Mouse (Mus musculus) fat pad, adult 2 months (tissue): ENCODE results near the gene Exoc2.
A peak's percentile ranks its signal among the peaks of the same experiment; 100 is the strongest.

ENCODE experiments used
- DNase-seq: peaks from one replicate; pipeline ENCODE4 v3.0.0-alpha.2; 2011; ENCODE audit warnings: low read depth, low spot score; ENCODE audit errors: extremely low read depth

The Exoc2 gene

GRCm38 (mm10) chr13:30973501-30974246 is at the start of gene Exoc2, which contains the start of gene Gm5447:
Gene Exoc2, minus strand, starts transcription at chr13:30974093.
Gene Gm5447, plus strand, starts transcription at chr13:30974204.
- DNase-seq = peak; percentile 21

- DNase-seq = no peak
Observed at GRCm38 (mm10) chr13:31023664-31024063, 49.8 kb upstream of the Exoc2 start.

GRCm38 (mm10) chr13:31021927-31022326 is 48.0 kb upstream of the Exoc2 start:
- no peak for DNase-seq

GRCm38 (mm10) chr13:31021514-31021913 is 47.6 kb upstream of the Exoc2 start:
- DNase-seq = no peak

- no peak for DNase-seq
Observed at GRCm38 (mm10) chr13:31017545-31017944, 43.7 kb upstream of the Exoc2 start.

GRCm38 (mm10) chr13:31004995-31005394 is 31.1 kb upstream of the Exoc2 start:
- peak; percentile 5 for DNase-seq

GRCm38 (mm10) chr13:31004458-31004857 is 30.6 kb upstream of the Exoc2 start:
- DNase-seq = no peak

- no peak for DNase-seq
Observed at GRCm38 (mm10) chr13:30999799-31000198, 25.9 kb upstream of the Exoc2 start.

- DNase-seq = no peak
Observed at GRCm38 (mm10) chr13:30997526-30998253, 23.8 kb upstream of the Exoc2 start.

- DNase-seq = no peak
Observed at GRCm38 (mm10) chr13:30994249-30994858, 20.5 kb upstream of the Exoc2 start.

- no peak for DNase-seq
Observed at GRCm38 (mm10) chr13:30993819-30994218, 19.9 kb upstream of the Exoc2 start.

- DNase-seq = no peak
Observed at GRCm38 (mm10) chr13:30990233-30990632, 16.3 kb upstream of the Exoc2 start.

- DNase-seq = no peak
Observed at GRCm38 (mm10) chr13:30989710-30990109, 15.8 kb upstream of the Exoc2 start.

GRCm38 (mm10) chr13:30987686-30988085 is 13.8 kb upstream of the Exoc2 start:
- DNase-seq = no peak

GRCm38 (mm10) chr13:30986934-30987455 is 13.1 kb upstream of the Exoc2 start:
- no peak for DNase-seq

- no peak for DNase-seq
Observed at GRCm38 (mm10) chr13:30985598-30986466, 11.9 kb upstream of the Exoc2 start.

- DNase-seq = no peak
Observed at GRCm38 (mm10) chr13:30985275-30985597, 11.3 kb upstream of the Exoc2 start.

- no peak for DNase-seq
Observed at GRCm38 (mm10) chr13:30981666-30982065, 7.8 kb upstream of the Exoc2 start.

- DNase-seq = no peak
Observed at GRCm38 (mm10) chr13:30978224-30978623, 4.3 kb upstream of the Exoc2 start.

GRCm38 (mm10) chr13:30976536-30977084 is 2.7 kb upstream of the Exoc2 start:
- no peak for DNase-seq

GRCm38 (mm10) chr13:30974247-30974630 is 346 bp upstream of the Exoc2 start:
- no peak for DNase-seq
